Mouse (Mus musculus) liver, embryonic 18 days (tissue): ENCODE results near the gene Cox8c. TPM values are rescaled to one million over a fixed set of nuclear protein-coding genes. Genes with fewer than 3 reads are reported as not detected.

Experiments used
- polyA plus RNA-seq: library from polyadenylated mRNA; depleted of rRNA; stranded (reverse); fragments of >200 nt; gene quantifications from 2 replicates; pipeline ENCODE4 v1.2.3, GENCODE M21; 2012; rRNA removed

Cox8c gene
- not detected in 2 replicates for polyA plus RNA-seq

DNA sequence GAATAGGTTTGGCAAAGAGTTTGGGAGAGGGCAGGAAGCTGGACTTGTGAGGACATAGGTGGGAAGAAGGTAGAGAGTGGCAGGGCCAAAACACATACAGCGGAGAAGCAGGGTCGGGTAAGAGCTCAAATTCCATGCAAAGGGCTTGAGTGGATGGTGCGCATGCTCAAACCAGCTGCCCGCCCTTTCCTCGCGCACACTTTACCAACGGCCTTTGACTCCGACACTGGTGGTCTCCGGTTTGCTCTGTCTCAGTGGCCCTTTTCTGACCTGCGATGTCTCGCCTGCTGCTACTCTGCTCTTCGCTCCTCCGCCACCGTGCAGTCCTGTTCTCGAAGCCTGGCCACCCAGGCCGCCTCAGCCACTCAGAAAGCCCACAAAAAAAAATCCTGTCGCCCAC is at the start of gene Cox8c:
Gene Cox8c (plus strand): TSS at position 226 of the 400 bp plus-strand sequence.

DNA sequence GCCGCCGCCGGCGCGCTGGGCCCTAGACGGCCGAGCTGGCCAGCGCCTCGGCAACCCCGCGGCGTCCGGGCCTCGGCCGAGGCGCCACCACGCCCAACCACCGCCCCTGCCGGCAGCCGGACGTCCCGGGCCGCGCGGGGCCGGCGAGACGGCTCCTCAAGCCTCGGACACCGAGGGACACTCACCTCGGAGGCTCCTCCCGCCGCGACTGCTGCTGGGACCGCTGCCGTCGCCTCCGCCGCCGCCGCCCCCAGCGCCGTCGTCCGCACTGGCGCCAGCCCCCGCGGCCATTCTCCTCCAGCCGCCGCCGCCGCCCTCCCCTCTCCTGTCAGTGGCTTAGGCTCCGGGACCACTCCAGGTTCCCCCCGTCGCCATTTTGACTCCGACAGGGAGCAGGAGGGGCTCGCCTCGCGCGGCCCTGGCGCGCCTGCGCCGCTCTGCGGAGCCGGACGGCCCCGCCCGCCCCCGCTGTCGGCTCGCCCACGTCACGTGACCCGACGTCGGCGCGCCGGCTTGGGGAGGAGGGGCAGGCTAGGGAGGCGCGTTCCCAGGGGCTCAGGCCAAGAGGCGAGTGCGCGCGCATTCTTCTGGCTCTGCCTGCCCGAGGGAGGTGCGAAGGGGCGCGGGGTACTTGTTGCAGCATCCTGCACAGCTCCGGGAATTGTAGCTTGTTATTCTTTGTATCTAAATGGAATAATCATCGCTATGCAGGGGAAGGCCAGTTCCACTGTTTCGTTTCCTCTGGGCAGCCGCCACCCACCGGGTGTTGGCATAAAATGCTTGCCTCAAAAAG is 20.9 kb upstream of the Cox8c start, which contains the start of gene Btbd7:
Gene Btbd7 (minus strand): TSS at position 441 of the 793 bp plus-strand sequence.

GRCm38 (mm10) chr12:102948778-102949394 is 49.8 kb downstream of the Cox8c start, which contains the start of gene Unc79:
Gene Unc79, plus strand, starts transcription at chr12:102948859.

Other genes starting within 250 kb of the Cox8c start
- 4.5 and 4.9 TPM in 2 replicates for gene Itpk1, start 194.4 kb upstream of the Cox8c start, polyA plus RNA-seq
- gene Moap1, start 155.7 kb upstream of the Cox8c start, polyA plus RNA-seq = 0.87 and 1.2 TPM in 2 replicates
- gene Tmem251, start 155.6 kb upstream of the Cox8c start, polyA plus RNA-seq = 1.6 and 1.7 TPM in 2 replicates
- not detected in 2 replicates for gene Gm28051, start 141.6 kb upstream of the Cox8c start, polyA plus RNA-seq
- 7.2 and 8.0 TPM in 2 replicates for gene Gon7, start 141.5 kb upstream of the Cox8c start, polyA plus RNA-seq
- gene Ubr7, start 141.3 kb upstream of the Cox8c start, polyA plus RNA-seq = 10.6 and 10.9 TPM in 2 replicates
- 4.2 and 4.3 TPM in 2 replicates for gene Gm20604, start 140.6 kb upstream of the Cox8c start, polyA plus RNA-seq
- 4.5 and 4.9 TPM in 2 replicates for gene Btbd7, start 20.8 kb upstream of the Cox8c start, polyA plus RNA-seq
- 0.08 and 0.10 TPM in 2 replicates for gene Unc79, start 49.5 kb downstream of the Cox8c start, polyA plus RNA-seq